Mouse (Mus musculus): ENCODE measurements at regions not wholly inside any gene's neighbourhood (a gene's known extent, or its start where the extent isn't known, plus 50 kb on each side); places are given as distances from the start of the nearest gene placed in this dataset.

- TF ChIP-seq CTCF (IDR thresholded peaks at IDR 0.05; ENCODE audit: insufficient read depth, low read depth, low read length) (no peak), POLR2A (IDR thresholded peaks at IDR 0.05; ENCODE audit: insufficient read depth, low read depth, low read length) (no peak)
- WGBS, result 84% methylated on average over 6 of the region's 6 CpGs
Observed at GRCm38 (mm10) chr16:50709727-50710126, 118.8 kb upstream of the Ccdc54 start.

GRCm38 (mm10) chr16:50707906-50708305 lies 117.0 kb upstream of the Ccdc54 start:
- 80% methylated on average over 2 of the region's 2 CpGs for WGBS
- TF ChIP-seq CTCF (IDR thresholded peaks at IDR 0.05; ENCODE audit: insufficient read depth, low read depth, low read length), result no peak
- no peak for TF ChIP-seq POLR2A (IDR thresholded peaks at IDR 0.05; ENCODE audit: insufficient read depth, low read depth, low read length)
- Histone ChIP-seq H3K4me3 (ENCODE audit: insufficient read depth, low read depth, low read length) (no peak overlapping the region), H3K4me1 (ENCODE audit: control insufficient read depth, insufficient read depth, low read length) (no peaks in the 10 kb centered on the region), H3K27ac (ENCODE audit: insufficient read depth, low read depth, low read length) (no peak overlapping the region)

More at GRCm38 (mm10) chr16:50709727-50710126, 118.8 kb upstream of the Ccdc54 start:
- Histone ChIP-seq H3K4me3 (ENCODE audit: insufficient read depth, low read depth, low read length) (no peak overlapping the region), H3K27ac (ENCODE audit: insufficient read depth, low read depth, low read length) (no peak overlapping the region), H3K4me1 (ENCODE audit: control insufficient read depth, insufficient read depth, low read length) (no peaks in the 10 kb centered on the region)

- WGBS, result 84% methylated on average over 4 of the region's 4 CpGs
- no peak overlapping the region for H3K4me3 ChIP-seq (ENCODE audit: insufficient read depth, low read depth, low read length)
- TF ChIP-seq POLR2A (IDR thresholded peaks at IDR 0.05; ENCODE audit: insufficient read depth, low read depth, low read length) (no peak), CTCF (IDR thresholded peaks at IDR 0.05; ENCODE audit: insufficient read depth, low read depth, low read length) (no peak)
- H3K27ac ChIP-seq (ENCODE audit: insufficient read depth, low read depth, low read length), result no peak overlapping the region
- no peaks in the 10 kb centered on the region for H3K4me1 ChIP-seq (ENCODE audit: control insufficient read depth, insufficient read depth, low read length)
Observed at GRCm38 (mm10) chr16:50705921-50706320, 115.0 kb upstream of the Ccdc54 start.

- TF ChIP-seq POLR2A (IDR thresholded peaks at IDR 0.05; ENCODE audit: insufficient read depth, low read depth, low read length) (no peak), CTCF (IDR thresholded peaks at IDR 0.05; ENCODE audit: insufficient read depth, low read depth, low read length) (no peak)
- Histone ChIP-seq H3K27ac (ENCODE audit: insufficient read depth, low read depth, low read length) (no peak overlapping the region), H3K4me1 (ENCODE audit: control insufficient read depth, insufficient read depth, low read length) (no peaks in the 10 kb centered on the region), H3K4me3 (ENCODE audit: insufficient read depth, low read depth, low read length) (no peak overlapping the region)
- 64% methylated on average over 8 of the region's 8 CpGs for WGBS
Observed at GRCm38 (mm10) chr16:50700811-50701517, 110.0 kb upstream of the Ccdc54 start.

GRCm38 (mm10) chr16:50700123-50700522 lies 109.2 kb upstream of the Ccdc54 start:
- no peak overlapping the region for H3K27ac ChIP-seq (ENCODE audit: insufficient read depth, low read depth, low read length)
- TF ChIP-seq CTCF (IDR thresholded peaks at IDR 0.05; ENCODE audit: insufficient read depth, low read depth, low read length) (no peak), POLR2A (IDR thresholded peaks at IDR 0.05; ENCODE audit: insufficient read depth, low read depth, low read length) (no peak)
- H3K4me1 ChIP-seq (ENCODE audit: control insufficient read depth, insufficient read depth, low read length), result no peaks in the 10 kb centered on the region
- WGBS, result 62% methylated on average over 2 of the region's 2 CpGs
- H3K4me3 ChIP-seq (ENCODE audit: insufficient read depth, low read depth, low read length), result no peak overlapping the region

- Histone ChIP-seq H3K4me3 (ENCODE audit: insufficient read depth, low read depth, low read length) (no peak overlapping the region), H3K4me1 (ENCODE audit: control insufficient read depth, insufficient read depth, low read length) (no peaks in the 10 kb centered on the region), H3K27ac (ENCODE audit: insufficient read depth, low read depth, low read length) (no peak overlapping the region)
- TF ChIP-seq POLR2A (IDR thresholded peaks at IDR 0.05; ENCODE audit: insufficient read depth, low read depth, low read length) (no peak), CTCF (IDR thresholded peaks at IDR 0.05; ENCODE audit: insufficient read depth, low read depth, low read length) (no peak)
- 97% methylated on average over 2 of the region's 2 CpGs for WGBS
Observed at GRCm38 (mm10) chr16:50697722-50698121, 106.8 kb upstream of the Ccdc54 start.

GRCm38 (mm10) chr16:50696052-50696451 lies 105.1 kb upstream of the Ccdc54 start:
- H3K4me1 ChIP-seq (ENCODE audit: control insufficient read depth, insufficient read depth, low read length), result no peaks in the 10 kb centered on the region
- WGBS, result 86% methylated on average over 4 of the region's 4 CpGs
- H3K27ac ChIP-seq (ENCODE audit: insufficient read depth, low read depth, low read length), result no peak overlapping the region
- H3K4me3 ChIP-seq (ENCODE audit: insufficient read depth, low read depth, low read length), result no peak overlapping the region
- TF ChIP-seq POLR2A (IDR thresholded peaks at IDR 0.05; ENCODE audit: insufficient read depth, low read depth, low read length), result no peak
- TF ChIP-seq CTCF (IDR thresholded peaks at IDR 0.05; ENCODE audit: insufficient read depth, low read depth, low read length), result no peak

- Histone ChIP-seq H3K27ac (ENCODE audit: insufficient read depth, low read depth, low read length) (no peak overlapping the region), H3K4me1 (ENCODE audit: control insufficient read depth, insufficient read depth, low read length) (peaks cover 3% of the 10 kb centered on the region), H3K4me3 (ENCODE audit: insufficient read depth, low read depth, low read length) (no peak overlapping the region)
- WGBS, result 79% methylated on average over 2 of the region's 2 CpGs
- TF ChIP-seq CTCF (IDR thresholded peaks at IDR 0.05; ENCODE audit: insufficient read depth, low read depth, low read length) (no peak), POLR2A (IDR thresholded peaks at IDR 0.05; ENCODE audit: insufficient read depth, low read depth, low read length) (no peak)
Observed at GRCm38 (mm10) chr16:50694045-50694444, 103.1 kb upstream of the Ccdc54 start.

GRCm38 (mm10) chr16:50690818-50691217 lies 99.9 kb upstream of the Ccdc54 start:
- 90% methylated on average over 7 of the region's 7 CpGs for WGBS
- TF ChIP-seq POLR2A (IDR thresholded peaks at IDR 0.05; ENCODE audit: insufficient read depth, low read depth, low read length), result no peak
- no peak for TF ChIP-seq CTCF (IDR thresholded peaks at IDR 0.05; ENCODE audit: insufficient read depth, low read depth, low read length)
- Histone ChIP-seq H3K4me1 (ENCODE audit: control insufficient read depth, insufficient read depth, low read length) (peaks cover 3% of the 10 kb centered on the region), H3K27ac (ENCODE audit: insufficient read depth, low read depth, low read length) (no peak overlapping the region), H3K4me3 (ENCODE audit: insufficient read depth, low read depth, low read length) (no peak overlapping the region)

Measured in olfactory bulb, adult 2 months (tissue).